Mouse (Mus musculus) embryonic facial prominence, embryonic 13.5 days (tissue): Measurements from ENCODE around the gene Stk38l. TPM values are rescaled to one million over a fixed set of nuclear protein-coding genes. Genes with fewer than 3 reads are reported as not detected.

Experiments used
- ATAC-seq: fragments of 200-750 bp; cut with Nextera tagmentation; 2 replicates; pipeline ENCODE4 v1.8.0; 2017; ENCODE audit warnings: low read depth; ENCODE audit not compliant: insufficient number of reproducible peaks, insufficient read depth, low FRiP score, low TSS enrichment
- H3K27ac ChIP-seq: fragments of 300-500 bp; sonication (generic); 2 replicates; pipeline ENCODE4 v1.5.1; 2015; ENCODE audit warnings: moderate library complexity, mild to moderate bottlenecking, inconsistent platforms
- H3K27me3 ChIP-seq: fragments of 300-500 bp; sonication (generic); 2 replicates; pipeline ENCODE4 v1.6.1; 2015; ENCODE audit warnings: mild to moderate bottlenecking, inconsistent platforms
- H3K36me3 ChIP-seq: fragments of 300-500 bp; sonication (generic); 2 replicates; pipeline ENCODE4 v1.6.1; 2015; ENCODE audit warnings: mild to moderate bottlenecking, inconsistent platforms
- H3K4me1 ChIP-seq: fragments of 300-500 bp; sonication (generic); 2 replicates; pipeline ENCODE4 v1.6.1; 2015; ENCODE audit warnings: inconsistent platforms
- H3K4me2 ChIP-seq: fragments of 300-500 bp; sonication (generic); 2 replicates; pipeline ENCODE4 v1.6.1; 2015; ENCODE audit warnings: moderate library complexity, mild to moderate bottlenecking, inconsistent platforms
- H3K4me3 ChIP-seq: fragments of 300-500 bp; sonication (generic); 2 replicates; pipeline ENCODE4 v1.5.1; 2015; ENCODE audit warnings: mild to moderate bottlenecking, inconsistent platforms
- H3K9ac ChIP-seq: fragments of 300-500 bp; sonication (generic); 2 replicates; pipeline ENCODE4 v1.6.1; 2015; ENCODE audit warnings: mild to moderate bottlenecking, inconsistent platforms
- H3K9me3 ChIP-seq: fragments of 300-500 bp; sonication (generic); 2 replicates; pipeline ENCODE4 v1.6.1; 2016; ENCODE audit warnings: inconsistent platforms
- whole genome bisulfite sequencing: fragments of 180-500 bp; shearing (Covaris S2); methylation state at CpG from one replicate; pipeline ENCODE4 v1.1.7; 2015; ENCODE audit warnings: mixed read lengths; 5-methylcytosine and 5-hydroxymethylcytosine counted together
- polyA plus RNA-seq: library from polyadenylated mRNA; unstranded; fragments of >200 nt; fragmentation: Nextera tagmentation; extraction: Ambion mirVana; gene quantifications from 2 replicates; pipeline ENCODE4 v1.2.1, GENCODE M21; 2015

The Stk38l gene
- 19.4 and 19.5 TPM in 2 replicates for polyA plus RNA-seq

DNA sequence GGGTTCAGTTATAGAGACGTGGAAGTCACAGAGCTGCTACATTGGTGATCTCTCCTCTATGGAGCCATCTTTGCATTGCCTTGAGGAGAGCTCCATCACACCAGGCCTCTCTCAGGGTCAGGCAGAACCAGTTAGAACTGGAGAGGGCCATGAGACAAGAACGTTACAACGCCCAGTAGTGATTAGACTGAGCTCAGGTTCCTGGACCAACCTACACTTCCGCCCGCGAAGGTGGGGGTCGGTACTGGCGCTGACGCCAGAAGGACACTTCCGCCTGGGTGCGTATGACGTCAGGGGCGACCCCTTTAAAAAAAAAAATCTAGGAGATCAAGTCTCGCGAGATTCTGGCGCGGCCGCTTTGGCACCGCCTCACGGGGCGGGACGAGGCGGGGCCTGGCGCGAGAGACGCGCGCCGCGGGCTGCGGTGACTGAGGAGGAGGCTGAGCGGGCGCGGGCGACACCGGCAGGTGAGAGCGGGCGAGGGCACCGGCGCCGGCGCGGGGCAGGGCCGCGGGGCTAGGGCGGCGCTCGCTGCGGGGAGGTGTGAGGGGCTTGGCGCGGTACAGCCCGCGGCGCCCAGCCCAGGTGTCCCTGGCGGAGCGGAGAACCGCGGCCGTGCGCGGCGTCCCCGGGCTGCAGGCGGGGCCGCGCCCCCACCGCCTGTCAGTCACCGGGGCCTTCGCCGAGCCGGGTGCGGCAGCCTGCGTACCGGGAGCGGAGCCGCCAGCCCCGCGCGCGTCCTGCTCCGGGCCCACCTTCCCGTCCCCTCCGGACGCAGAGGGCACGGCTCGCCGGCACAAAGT lies at the start of gene Stk38l:
TSS of gene Stk38l (plus strand) at position 415 of the 803 bp plus-strand sequence.
- Histone ChIP-seq H3K36me3 (no peaks in the 10 kb centered on the region), H3K4me3 (peak within 1 kb of the TSS; percentile 84), H3K4me1 (peaks cover 13% of the 10 kb centered on the region; the same call in 1 of the 2 replicates), H3K9me3 (no peaks in the 10 kb centered on the region), H3K9ac (peak within 1 kb of the TSS; percentile 92), H3K27me3 (no peaks in the 10 kb centered on the region), H3K27ac (peak within 1 kb of the TSS; percentile 80), H3K4me2 (peak within 1 kb of the TSS; percentile 79)
- WGBS: 2% methylated on average over 64 of the region's 87 CpGs
- ATAC-seq: peak; percentile 91

DNA sequence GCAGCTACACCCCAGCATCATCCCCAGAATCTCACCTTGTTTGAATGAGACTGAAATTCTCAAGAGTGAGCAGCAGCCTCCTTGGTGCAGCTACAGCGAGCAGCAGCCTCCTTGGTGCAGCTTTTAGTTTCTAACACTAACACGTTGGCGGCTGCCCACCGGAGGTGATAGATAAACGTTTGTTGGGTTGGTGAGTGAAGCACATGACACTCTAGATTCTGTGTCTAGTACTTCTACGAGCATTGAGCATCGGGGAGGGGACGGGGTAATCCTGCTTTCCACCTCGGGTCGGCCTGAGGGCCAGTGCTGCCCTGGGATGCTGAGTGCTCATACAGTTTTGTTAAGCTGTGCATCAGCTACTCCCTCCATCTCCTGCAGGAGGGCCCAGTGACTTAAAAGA lies 47.9 kb upstream of the Stk38l start:
- Histone ChIP-seq H3K27me3 (no peaks in the 10 kb centered on the region), H3K4me3 (no peak overlapping the region), H3K27ac (no peak overlapping the region), H3K36me3 (no peaks in the 10 kb centered on the region), H3K4me2 (no peak overlapping the region), H3K9ac (no peak overlapping the region), H3K9me3 (no peaks in the 10 kb centered on the region), H3K4me1 (no peaks in the 10 kb centered on the region)
- 82% methylated on average over 10 of the region's 10 CpGs for WGBS
- no peak for ATAC-seq

DNA sequence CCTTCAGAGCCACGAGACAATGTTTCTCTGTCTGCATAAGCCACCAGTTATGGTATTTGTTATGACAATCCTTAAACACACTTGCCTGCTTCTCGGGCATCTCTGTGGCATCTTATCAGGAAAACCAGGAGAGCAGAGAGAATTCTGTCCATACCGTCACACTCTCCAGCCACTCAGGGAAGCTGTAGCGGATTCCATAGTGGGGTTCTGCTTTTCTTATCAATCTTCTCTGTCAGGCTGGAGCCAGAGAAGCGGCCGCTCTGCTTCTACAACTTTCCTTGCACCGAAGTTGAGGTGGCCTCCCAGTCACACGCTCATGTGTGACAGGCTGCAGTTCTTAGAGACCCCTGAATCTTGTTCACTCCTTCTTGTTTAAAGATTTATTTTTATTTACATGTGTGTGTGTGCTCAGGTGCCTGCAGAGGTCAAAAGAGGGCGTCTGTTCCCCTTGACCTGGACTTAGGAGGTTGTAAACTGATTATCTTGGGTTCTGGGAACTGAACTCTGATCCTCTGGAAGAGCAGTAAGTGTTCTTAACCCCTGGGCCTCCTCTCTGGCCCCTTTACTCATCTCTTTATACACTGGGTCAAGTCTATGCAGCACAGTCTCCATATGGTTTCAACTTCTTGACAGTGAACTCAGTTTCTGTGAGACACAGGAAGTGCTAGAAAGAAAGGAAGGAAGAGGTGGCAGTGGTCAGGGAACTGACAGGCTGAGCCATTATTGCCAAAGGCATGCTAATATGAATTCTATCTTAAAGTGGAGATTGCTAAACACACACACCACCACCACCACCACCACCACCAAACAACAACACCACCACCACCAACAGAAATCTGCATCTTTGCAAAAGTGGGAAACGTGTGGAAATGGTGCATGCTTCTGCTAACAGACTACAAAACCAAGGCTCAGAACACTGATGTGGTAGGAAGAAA lies 46.4 kb upstream of the Stk38l start:
- WGBS: 79% methylated on average over 10 of the region's 10 CpGs
- H3K9ac ChIP-seq: no peak overlapping the region
- no peak overlapping the region for H3K4me3 ChIP-seq
- H3K27me3 ChIP-seq: no peaks in the 10 kb centered on the region
- H3K4me2 ChIP-seq: no peak overlapping the region
- no peak for ATAC-seq
- H3K9me3 ChIP-seq: no peaks in the 10 kb centered on the region
- H3K36me3 ChIP-seq: no peaks in the 10 kb centered on the region
- H3K4me1 ChIP-seq: no peaks in the 10 kb centered on the region
- H3K27ac ChIP-seq: no peak overlapping the region

DNA sequence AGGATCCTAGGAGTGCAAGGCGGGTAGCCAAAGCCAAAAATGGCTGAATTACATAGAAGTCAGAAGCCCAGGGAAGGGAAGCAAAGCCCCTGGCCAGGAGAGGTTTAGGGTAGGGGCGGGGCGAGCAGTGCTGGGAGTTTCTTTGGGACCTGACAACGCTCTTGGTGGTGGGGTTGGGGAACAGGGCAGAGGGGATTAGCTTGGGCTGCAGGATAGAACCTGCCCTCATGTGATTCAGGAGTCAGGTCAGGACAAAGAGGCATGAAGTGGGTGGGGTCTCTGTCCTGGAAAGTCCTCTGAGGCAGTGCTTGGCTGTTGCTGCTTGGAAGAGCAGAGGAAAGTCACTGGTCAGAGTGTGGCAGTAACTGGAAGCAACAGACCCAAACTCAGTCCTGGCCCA lies 40.9 kb upstream of the Stk38l start:
- Histone ChIP-seq H3K27ac (no peak overlapping the region), H3K9ac (no peak overlapping the region), H3K9me3 (no peaks in the 10 kb centered on the region), H3K27me3 (no peaks in the 10 kb centered on the region), H3K36me3 (no peaks in the 10 kb centered on the region), H3K4me1 (no peaks in the 10 kb centered on the region), H3K4me2 (no peak overlapping the region), H3K4me3 (no peak overlapping the region)
- 74% methylated on average over 4 of the region's 4 CpGs for WGBS
- no peak for ATAC-seq

DNA sequence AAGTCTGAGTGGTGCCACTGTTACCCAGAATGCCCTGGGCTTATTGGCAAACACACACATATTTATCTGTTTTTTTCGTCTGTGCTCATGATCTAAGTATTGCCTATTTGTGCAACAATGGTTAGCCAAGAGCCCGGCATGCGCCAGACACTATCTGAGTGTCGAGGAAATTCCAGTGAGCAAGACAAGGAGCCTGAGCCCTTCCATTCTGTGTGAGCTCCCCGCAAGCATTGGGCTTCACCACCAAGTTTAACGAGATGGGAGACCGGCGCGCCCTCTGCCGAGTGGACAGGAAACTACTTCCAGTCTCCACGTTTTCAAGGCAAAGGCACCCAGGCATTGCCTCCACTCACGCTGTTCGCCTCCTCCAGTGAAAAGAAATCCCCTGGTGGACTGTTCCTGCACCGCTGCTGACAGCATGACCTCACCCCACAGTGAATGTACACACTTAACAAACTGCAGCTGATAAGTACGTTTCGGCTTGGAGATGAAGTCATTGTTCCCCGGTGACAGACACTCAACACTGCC lies 39.0 kb upstream of the Stk38l start:
- H3K4me3 ChIP-seq: no peak overlapping the region
- ATAC-seq: no peak
- 79% methylated on average over 17 of the region's 17 CpGs for WGBS
- no peak overlapping the region for H3K27ac ChIP-seq
- H3K9ac ChIP-seq: no peak overlapping the region
- H3K4me1 ChIP-seq: no peaks in the 10 kb centered on the region
- H3K4me2 ChIP-seq: no peak overlapping the region
- no peaks in the 10 kb centered on the region for H3K9me3 ChIP-seq
- no peaks in the 10 kb centered on the region for H3K36me3 ChIP-seq
- H3K27me3 ChIP-seq: no peaks in the 10 kb centered on the region

DNA sequence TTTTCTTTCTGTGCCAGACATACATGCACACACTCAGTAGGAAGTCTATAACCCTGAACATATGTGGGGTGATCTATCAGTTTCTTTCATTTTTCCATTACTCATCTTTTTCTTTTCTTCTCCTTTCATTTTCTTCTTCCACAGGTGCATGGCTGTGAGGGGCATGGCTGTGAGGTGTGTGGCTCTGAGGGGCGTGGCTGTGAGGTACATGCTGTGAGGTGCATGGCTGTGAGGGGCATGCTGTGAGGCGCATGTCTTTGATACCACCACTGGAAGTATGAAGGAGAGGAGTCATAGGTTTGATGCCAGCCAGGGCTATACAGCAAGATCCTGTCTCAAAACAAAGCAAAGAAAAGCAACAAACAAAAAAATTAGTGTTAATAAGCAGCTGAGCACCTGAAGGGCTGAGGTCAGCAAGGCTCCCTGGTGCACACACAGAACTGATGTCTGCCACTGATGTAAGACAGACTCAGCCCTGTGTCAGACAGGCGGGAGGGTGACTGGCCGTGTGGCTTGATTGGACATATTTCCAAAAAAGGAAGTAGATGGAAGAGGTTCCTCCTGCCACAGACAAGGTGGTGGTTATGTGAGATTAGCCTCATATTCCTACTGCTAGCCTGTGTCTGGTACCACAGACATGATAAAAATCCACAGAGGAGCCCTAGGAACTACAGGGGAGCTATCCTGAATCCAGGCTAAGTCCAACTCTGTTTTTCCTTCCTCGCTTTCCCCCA lies 38.2 kb upstream of the Stk38l start:
- WGBS: 69% methylated on average over 5 of the region's 5 CpGs

DNA sequence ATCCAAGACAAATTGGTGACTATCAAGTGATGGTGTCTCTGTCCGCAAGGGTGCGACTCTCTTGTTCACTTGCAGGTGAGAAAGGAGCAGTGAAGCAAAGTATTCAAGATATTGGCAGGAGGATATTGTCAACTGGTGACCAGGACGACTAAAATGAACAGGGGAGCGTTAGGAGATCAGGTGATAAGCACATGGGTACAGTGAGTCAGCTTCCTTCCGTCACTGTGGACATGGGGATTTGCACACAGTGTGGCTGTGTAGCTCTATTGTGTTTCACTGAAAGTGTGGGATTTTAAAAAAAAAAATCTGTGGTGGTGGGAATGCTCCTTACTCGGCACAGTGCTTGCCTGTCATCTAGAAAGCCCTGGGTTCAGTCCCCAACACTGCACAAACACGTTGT lies 36.8 kb upstream of the Stk38l start:
- no peaks in the 10 kb centered on the region for H3K4me1 ChIP-seq
- WGBS: 86% methylated on average over 7 of the region's 7 CpGs
- H3K9ac ChIP-seq: no peak overlapping the region
- H3K36me3 ChIP-seq: no peaks in the 10 kb centered on the region
- H3K27me3 ChIP-seq: no peaks in the 10 kb centered on the region
- H3K4me3 ChIP-seq: no peak overlapping the region
- no peaks in the 10 kb centered on the region for H3K9me3 ChIP-seq
- no peak overlapping the region for H3K27ac ChIP-seq
- no peak overlapping the region for H3K4me2 ChIP-seq
- no peak for ATAC-seq

More for the DNA sequence above, 38.2 kb upstream of the Stk38l start:
- Histone ChIP-seq H3K27me3 (no peaks in the 10 kb centered on the region), H3K4me3 (no peak overlapping the region), H3K4me1 (no peaks in the 10 kb centered on the region), H3K4me2 (no peak overlapping the region), H3K9me3 (no peaks in the 10 kb centered on the region), H3K27ac (no peak overlapping the region), H3K9ac (no peak overlapping the region), H3K36me3 (no peaks in the 10 kb centered on the region)
- no peak for ATAC-seq

DNA sequence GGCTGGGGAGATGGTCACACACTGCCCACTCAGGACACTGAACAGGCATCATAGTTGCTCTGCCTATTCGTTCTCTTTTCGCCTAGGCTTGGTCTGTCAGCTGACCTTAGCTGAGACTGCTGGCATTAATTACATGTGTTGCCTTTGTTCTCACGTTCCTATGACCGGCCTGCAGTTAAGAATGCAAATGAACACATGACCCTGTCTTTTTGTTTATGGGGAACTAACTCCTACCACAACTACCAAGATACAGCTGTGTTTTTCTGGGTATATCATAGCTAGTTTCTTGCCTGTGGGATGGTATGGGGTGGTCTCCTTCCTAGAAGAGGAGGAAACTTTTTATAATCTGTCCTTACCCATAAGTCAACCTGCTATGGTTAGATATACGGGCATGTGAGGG lies 35.9 kb upstream of the Stk38l start:
- no peaks in the 10 kb centered on the region for H3K4me1 ChIP-seq
- no peaks in the 10 kb centered on the region for H3K9me3 ChIP-seq
- H3K4me2 ChIP-seq: no peak overlapping the region
- H3K27me3 ChIP-seq: no peaks in the 10 kb centered on the region
- no peaks in the 10 kb centered on the region for H3K36me3 ChIP-seq
- ATAC-seq: no peak
- no peak overlapping the region for H3K27ac ChIP-seq
- WGBS: 73% methylated on average over 5 of the region's 5 CpGs
- H3K4me3 ChIP-seq: no peak overlapping the region
- no peak overlapping the region for H3K9ac ChIP-seq

DNA sequence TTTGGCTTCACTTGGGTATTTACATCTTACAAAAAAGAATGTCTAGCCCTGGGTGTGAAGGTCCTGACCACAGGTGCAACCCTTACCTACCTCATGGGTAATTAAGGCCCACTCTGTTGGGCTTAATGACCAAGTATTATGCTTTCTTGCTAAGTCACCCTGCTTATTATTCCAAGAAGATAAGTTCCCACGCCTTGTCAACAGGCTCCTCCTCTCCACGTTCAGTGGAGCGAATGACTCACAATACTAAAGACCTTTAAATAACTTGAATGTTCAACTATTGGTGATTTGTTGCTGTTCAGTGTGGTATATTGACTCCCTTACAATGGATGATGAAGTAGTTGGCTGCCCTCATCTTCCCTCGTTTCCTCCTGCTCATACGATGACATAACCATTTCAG lies 27.0 kb upstream of the Stk38l start:
- H3K4me3 ChIP-seq: no peak overlapping the region
- no peak for ATAC-seq
- no peaks in the 10 kb centered on the region for H3K27me3 ChIP-seq
- no peak overlapping the region for H3K4me2 ChIP-seq
- H3K27ac ChIP-seq: no peak overlapping the region
- H3K36me3 ChIP-seq: no peaks in the 10 kb centered on the region
- no peak overlapping the region for H3K9ac ChIP-seq
- H3K4me1 ChIP-seq: peaks cover 5% of the 10 kb centered on the region; the same call in 1 of the 2 replicates
- no peaks in the 10 kb centered on the region for H3K9me3 ChIP-seq
- WGBS: 81% methylated on average over 5 of the region's 5 CpGs

DNA sequence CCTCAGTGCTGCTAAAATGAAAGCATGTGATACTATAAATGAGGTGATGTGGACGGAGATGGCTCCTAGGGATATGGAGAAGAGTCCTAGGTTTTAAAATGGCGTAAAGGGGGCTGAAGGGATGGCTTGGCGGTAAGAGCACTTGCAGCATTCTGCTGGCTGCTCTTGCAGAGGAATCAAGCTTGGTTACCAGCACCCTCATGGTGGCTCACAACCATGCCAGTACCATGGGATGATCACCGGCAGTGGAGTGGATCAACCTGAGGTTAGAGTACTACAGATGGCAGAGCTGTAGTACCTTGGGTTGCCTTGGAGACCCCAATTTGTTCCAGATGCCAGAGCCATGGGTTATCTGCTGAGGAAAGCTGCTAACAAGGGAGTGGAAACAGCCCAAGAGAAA lies 26.4 kb upstream of the Stk38l start:
- Histone ChIP-seq H3K4me2 (no peak overlapping the region), H3K4me3 (no peak overlapping the region), H3K27me3 (no peaks in the 10 kb centered on the region), H3K9ac (no peak overlapping the region), H3K4me1 (peaks cover 5% of the 10 kb centered on the region; the same call in 1 of the 2 replicates), H3K36me3 (no peaks in the 10 kb centered on the region), H3K27ac (no peak overlapping the region), H3K9me3 (no peaks in the 10 kb centered on the region)
- WGBS: 88% methylated on average over 4 of the region's 4 CpGs
- ATAC-seq: no peak

DNA sequence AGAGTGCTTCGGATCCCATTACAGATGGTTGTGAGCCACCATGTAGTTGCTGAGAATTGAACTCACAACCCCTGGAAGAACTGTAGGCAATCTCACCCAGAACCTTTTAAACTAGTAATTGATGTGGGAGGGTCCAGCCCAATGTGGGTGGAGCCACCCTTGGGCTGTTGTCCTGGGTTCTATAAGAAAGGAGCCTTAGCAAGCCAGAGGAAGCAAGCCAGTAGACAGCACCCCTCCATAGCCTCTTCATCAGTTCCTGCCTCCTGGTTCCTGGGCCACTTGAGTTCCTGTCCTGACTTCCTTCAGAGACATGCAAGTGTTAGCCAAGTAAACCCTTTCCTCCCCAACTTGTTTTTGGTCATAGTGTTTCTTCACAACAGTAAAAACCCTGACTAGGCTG lies 24.3 kb upstream of the Stk38l start:
- H3K4me2 ChIP-seq: no peak overlapping the region
- H3K9ac ChIP-seq: no peak overlapping the region
- no peak overlapping the region for H3K27ac ChIP-seq
- no peaks in the 10 kb centered on the region for H3K27me3 ChIP-seq
- no peaks in the 10 kb centered on the region for H3K36me3 ChIP-seq
- peaks cover 5% of the 10 kb centered on the region; the same call in 1 of the 2 replicates for H3K4me1 ChIP-seq
- no peak overlapping the region for H3K4me3 ChIP-seq
- H3K9me3 ChIP-seq: no peaks in the 10 kb centered on the region
- ATAC-seq: no peak
- WGBS: 98% methylated on average over 1 of the region's 1 CpGs
